8 mouse cellular contexts compared by ENCODE assay signal in the genomic region with DNA sequence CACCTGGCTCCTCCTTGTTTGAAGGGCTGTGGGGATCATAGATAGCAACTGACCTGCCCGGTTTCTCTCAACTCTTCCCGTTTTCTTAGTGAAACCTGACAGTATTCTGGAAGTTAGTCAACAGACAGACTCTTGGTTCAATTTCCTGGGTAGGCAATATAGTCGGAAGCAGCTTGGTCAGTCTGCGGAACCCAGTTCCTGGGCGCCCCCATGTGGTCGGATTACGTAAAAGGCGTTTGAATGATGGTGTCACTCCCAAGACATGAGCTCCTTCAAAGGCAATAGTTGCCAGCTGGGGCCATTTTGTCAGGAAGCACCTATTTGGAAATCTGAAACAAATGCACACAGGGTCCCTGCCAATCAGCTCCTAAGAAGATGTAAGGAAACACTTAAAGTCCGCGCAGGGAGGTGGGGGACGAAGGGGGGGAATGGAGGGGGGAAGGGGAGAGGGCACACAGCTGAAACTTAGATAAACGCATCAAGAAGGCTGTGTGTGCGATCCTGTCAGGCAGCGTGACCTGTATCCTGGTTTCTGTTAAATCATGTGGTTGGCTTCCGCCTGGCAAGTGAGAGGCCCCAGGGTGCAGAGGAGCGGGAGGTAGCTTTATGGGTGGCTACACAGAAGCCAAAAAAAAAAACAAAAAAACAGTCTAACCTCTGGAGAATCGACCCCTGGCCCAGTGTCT.
DNase-seq lines count a peak whose midpoint lies in the region; ATAC-seq and TF ChIP-seq lines count a peak whose summit lies in the region.

No protein-coding gene starts in this region.

- no peaks in the 10 kb centered on the region for H3K9me3 ChIP-seq in heart, embryonic 11.5 days (replicated peaks; ENCODE audit: control insufficient read depth, low read length)
- no peaks in the 10 kb centered on the region for H3K9me3 ChIP-seq in liver, postnatal 0 days (ENCODE audit: low read length)
- no peaks in the 10 kb centered on the region for H3K9me3 ChIP-seq in neural tube, embryonic 12.5 days

- TF ChIP-seq POLR2A in kidney, adult 2 months (IDR thresholded peaks at IDR 0.05; ENCODE audit: low read depth, low read length): no peak

- no peaks in the 10 kb centered on the region for H3K36me3 ChIP-seq in heart, embryonic 11.5 days (ENCODE audit: control insufficient read depth, insufficient read depth, low read length)
- H3K36me3 ChIP-seq in kidney, adult 2 months (ENCODE audit: control insufficient read depth, insufficient read depth, low read length): no peaks in the 10 kb centered on the region
- H3K36me3 ChIP-seq in liver, postnatal 0 days (replicated peaks; ENCODE audit: insufficient read depth, low read length): no peaks in the 10 kb centered on the region
- no peaks in the 10 kb centered on the region for H3K36me3 ChIP-seq in neural tube, embryonic 12.5 days

- H3K27me3 ChIP-seq in heart, embryonic 11.5 days (ENCODE audit: control insufficient read depth, insufficient read depth, low read length): no peaks in the 10 kb centered on the region
- H3K27me3 ChIP-seq in kidney, adult 2 months (replicated peaks; ENCODE audit: control insufficient read depth, insufficient read depth, low read length): no peaks in the 10 kb centered on the region
- no peaks in the 10 kb centered on the region for H3K27me3 ChIP-seq in liver, postnatal 0 days (ENCODE audit: insufficient read depth, low read length)
- no peaks in the 10 kb centered on the region for H3K27me3 ChIP-seq in neural tube, embryonic 12.5 days (replicated peaks)

- no peak overlapping the region for H3K4me2 ChIP-seq in heart, embryonic 11.5 days
- H3K4me2 ChIP-seq in liver, postnatal 0 days (ENCODE audit: low read depth, low read length): peak overlapping the region; percentile 62
- H3K4me2 ChIP-seq in neural tube, embryonic 12.5 days (replicated peaks): no peak overlapping the region

- no peak overlapping the region for H3K4me3 ChIP-seq in heart, embryonic 11.5 days (ENCODE audit: low read depth, low read length)
- H3K4me3 ChIP-seq in kidney, adult 2 months (ENCODE audit: insufficient read depth, low read depth, low read length): no peak overlapping the region
- peak overlapping the region; percentile 7; the same call in 1 of the 2 replicates for H3K4me3 ChIP-seq in liver, postnatal 0 days (ENCODE audit: low read depth, low read length)
- H3K4me3 ChIP-seq in neural tube, embryonic 12.5 days: no peak overlapping the region

- TF ChIP-seq CTCF in kidney, adult 2 months (conservative IDR thresholded peaks at IDR 0.05; ENCODE audit: insufficient read depth, insufficient read length, low read depth, low read length): peak; percentile 63
- peak; percentile 82 for TF ChIP-seq CTCF in liver, postnatal 0 days (IDR thresholded peaks at IDR 0.05; ENCODE audit: low read depth)

- no peak for ATAC-seq in heart, embryonic 11.5 days (replicated peaks; ENCODE audit: insufficient number of reproducible peaks, low FRiP score, low TSS enrichment)
- peak; percentile 79 for ATAC-seq in liver, postnatal 0 days
- ATAC-seq in neural tube, embryonic 12.5 days (ENCODE audit: low FRiP score, low read depth): no peak

- H3K9ac ChIP-seq in heart, embryonic 11.5 days (ENCODE audit: low read depth, low read length): no peak overlapping the region
- H3K9ac ChIP-seq in liver, postnatal 0 days (replicated peaks): peak overlapping the region; percentile 36
- H3K9ac ChIP-seq in neural tube, embryonic 12.5 days: no peak overlapping the region

- WGBS in heart, embryonic 11.5 days (ENCODE audit: insufficient replicate concordance): 26% methylated on average over 17 of the region's 17 CpGs
- 29% methylated on average over 17 of the region's 17 CpGs for WGBS in kidney, adult 2 months
- WGBS in liver, postnatal 0 days (ENCODE audit: insufficient replicate concordance): 22% methylated on average over 17 of the region's 17 CpGs
- whole genome bisulfite sequencing in neural tube, embryonic 12.5 days: 41% methylated on average over 17 of the region's 17 CpGs

- peak; percentile 65 to 81 for DNase-seq in heart, adult 18-20 months
- DNase-seq in adrenal gland, postnatal 25 days: peak; percentile 75
- DNase-seq in gastrocnemius, postnatal 10 days: peak; percentile 85
- peak; percentile 78 for DNase-seq in kidney, adult 2 months
- DNase-seq in liver, postnatal 0 days: peak; percentile 89
- peak; percentile 78 to 92 for DNase-seq in thymus, postnatal 10 days (ENCODE audit: low spot score in 2 of 2)

- peaks cover 19% of the 10 kb centered on the region for H3K4me1 ChIP-seq in heart, embryonic 11.5 days (ENCODE audit: control insufficient read depth, insufficient read depth, low read length)
- peaks cover 10% of the 10 kb centered on the region for H3K4me1 ChIP-seq in kidney, adult 2 months (ENCODE audit: control insufficient read depth, insufficient read depth, low read length)
- H3K4me1 ChIP-seq in liver, postnatal 0 days (ENCODE audit: insufficient read depth): peaks cover 28% of the 10 kb centered on the region
- peaks cover 35% of the 10 kb centered on the region for H3K4me1 ChIP-seq in neural tube, embryonic 12.5 days

- H3K27ac ChIP-seq in heart, embryonic 11.5 days (ENCODE audit: low read depth, low read length): no peak overlapping the region; the same call in 1 of the 2 replicates
- H3K27ac ChIP-seq in kidney, adult 2 months (ENCODE audit: insufficient read depth, low read depth, low read length): no peak overlapping the region
- peak overlapping the region; percentile 93 for H3K27ac ChIP-seq in liver, postnatal 0 days (ENCODE audit: low read depth)
- H3K27ac ChIP-seq in neural tube, embryonic 12.5 days: 0 out of 2 replicates have a peak overlapping the region, but pooled peaks have one; percentile 43

- no peak for TF ChIP-seq EP300 in liver, postnatal 0 days (IDR thresholded peaks at IDR 0.05; ENCODE audit: low read depth)

Comparison
In these comparisons a context has a peak if more than half of its experiments do, and no peak if none do; other contexts are left out.
1. H3K27ac ChIP-seq: peak in liver, postnatal 0 days (single experiment) and neural tube, embryonic 12.5 days (single experiment); none in heart, embryonic 11.5 days (single experiment) and kidney, adult 2 months (single experiment).
2. Peak in every context shown above with its lines, with median percentiles within 50 percentile points of each other: DNase-seq.